Mouse (Mus musculus) brown adipose tissue, adult 24 weeks (tissue): ENCODE measurements around the gene H2-Q6. TPM values are rescaled to one million over a fixed set of nuclear protein-coding genes. Genes with fewer than 3 reads are reported as not detected.
"Not testable (repeated sequence)": the region's sequence is repeated elsewhere in the genome, so short reads cannot be mapped to it uniquely, and the experiment has no call there.

Experiments
- H3K27ac ChIP-seq: fragments of 200-500 bp; replicated peaks from 2 replicates; pipeline ENCODE4 v1.5.1; 2012; ENCODE audit warnings: low read depth, mild to moderate bottlenecking, low read length
- H3K4me1 ChIP-seq: fragments of 200-500 bp; 2 replicates; pipeline ENCODE4 v1.6.1; 2012; ENCODE audit warnings: low read length, mixed read lengths; ENCODE audit not compliant: control insufficient read depth, insufficient read depth, insufficient read length
- H3K4me3 ChIP-seq: fragments of 200-500 bp; 2 replicates; pipeline ENCODE4 v1.5.1; 2012; ENCODE audit warnings: low read depth, mild to moderate bottlenecking, low read length, moderate library complexity; ENCODE audit not compliant: insufficient read depth
- polyA plus RNA-seq: library from polyadenylated mRNA; stranded (reverse); fragments of >200 nt; gene quantifications from 2 replicates; pipeline ENCODE4 v1.2.4, GENCODE M21; 2012; ENCODE audit not compliant: missing spikeins, insufficient read depth, insufficient read length

Gene H2-Q6
- polyA plus RNA-seq, 1 experiment = 6.4 TPM

DNA sequence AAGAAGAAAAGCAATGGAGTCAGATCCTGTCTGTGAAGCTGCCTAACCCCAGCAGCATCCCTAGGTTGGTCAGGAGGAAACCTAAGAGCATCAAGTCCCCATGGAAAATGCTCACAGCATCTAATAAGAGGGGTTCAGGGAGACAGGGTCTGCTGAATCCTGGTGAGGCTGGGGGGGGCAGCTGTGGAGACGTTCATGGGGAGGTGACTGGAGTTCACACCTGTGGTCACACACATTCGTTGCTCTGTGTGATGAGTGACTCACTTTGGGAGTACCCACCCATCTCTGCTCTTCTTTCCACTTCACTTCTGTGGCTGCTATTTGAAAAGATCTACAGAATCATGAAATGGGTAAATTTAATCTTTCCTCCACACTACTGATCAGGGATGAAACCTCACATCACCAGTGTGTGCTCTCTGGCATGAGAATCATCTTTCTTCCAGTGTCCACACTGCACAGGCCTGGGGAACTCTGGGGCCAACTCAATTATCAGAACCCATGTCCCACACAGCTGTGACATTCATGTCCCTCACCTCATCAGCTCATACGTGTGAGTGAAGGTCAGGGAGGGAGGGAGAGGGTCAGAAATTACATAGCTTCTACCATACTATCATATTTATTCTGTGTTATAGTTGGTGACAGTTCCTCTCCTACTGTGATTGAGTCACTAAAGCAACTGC is 1.4 kb upstream of the H2-Q6 start:
- not testable (repeated sequence) for H3K4me3 ChIP-seq, H3K4me1 ChIP-seq, H3K27ac ChIP-seq

DNA sequence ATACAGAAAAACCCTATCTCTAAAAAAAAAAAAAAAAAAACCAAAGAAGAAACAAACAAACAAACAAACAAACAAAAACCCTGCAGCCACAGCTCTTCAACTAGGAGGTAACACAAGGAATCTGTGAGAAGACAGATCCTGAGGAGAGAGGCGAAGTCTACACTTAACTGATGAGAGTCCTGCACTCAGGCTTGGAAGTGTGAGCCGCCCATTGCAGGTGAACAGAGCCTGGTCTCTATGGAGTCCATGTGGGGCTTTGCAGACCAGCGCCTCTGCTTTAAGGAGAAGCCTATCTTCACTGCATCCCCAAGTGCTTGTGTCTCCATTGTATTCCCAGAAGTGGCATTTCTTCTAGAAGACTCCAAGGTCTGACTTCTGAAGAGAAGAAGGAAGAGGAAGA is 544 bp upstream of the H2-Q6 start:
- H3K27ac ChIP-seq, H3K4me1 ChIP-seq: not testable (repeated sequence)
- H3K4me3 ChIP-seq = peak overlapping the region; percentile 21; the same call in 1 of the 2 replicates

- H3K27ac ChIP-seq, H3K4me1 ChIP-seq: not testable (repeated sequence)
- H3K4me3 ChIP-seq = peak overlapping the region; percentile 81
Measured at GRCm38 (mm10) chr17:35425474-35425873, 824 bp downstream of the H2-Q6 start.

GRCm38 (mm10) chr17:35428883-35429282 is 4.2 kb downstream of the H2-Q6 start:
- not testable (repeated sequence) for H3K4me3 ChIP-seq, H3K27ac ChIP-seq, H3K4me1 ChIP-seq

DNA sequence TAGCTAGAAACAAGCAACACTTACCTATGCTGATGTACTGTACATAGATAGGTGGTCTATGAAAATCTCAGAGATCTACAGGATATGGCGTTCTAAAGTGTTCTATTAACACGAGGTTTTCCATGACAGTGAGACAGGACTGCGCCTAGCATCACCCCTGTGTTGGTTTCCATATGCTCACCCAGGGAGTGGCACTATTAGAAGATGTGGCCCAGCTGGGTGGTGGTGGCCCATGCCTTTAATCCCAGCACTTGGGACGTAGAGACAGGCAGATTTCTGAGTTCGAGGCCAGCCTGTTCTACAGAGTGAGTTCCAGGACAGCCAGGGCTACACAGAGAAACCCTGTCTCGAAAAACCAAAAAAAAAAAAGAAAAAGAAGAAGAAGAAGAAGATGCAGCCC is 6.0 kb downstream of the H2-Q6 start:
- not testable (repeated sequence) for H3K4me3 ChIP-seq, H3K4me1 ChIP-seq, H3K27ac ChIP-seq

GRCm38 (mm10) chr17:35432167-35432566 is 7.5 kb downstream of the H2-Q6 start:
- not testable (repeated sequence) for H3K4me3 ChIP-seq, H3K27ac ChIP-seq, H3K4me1 ChIP-seq

DNA sequence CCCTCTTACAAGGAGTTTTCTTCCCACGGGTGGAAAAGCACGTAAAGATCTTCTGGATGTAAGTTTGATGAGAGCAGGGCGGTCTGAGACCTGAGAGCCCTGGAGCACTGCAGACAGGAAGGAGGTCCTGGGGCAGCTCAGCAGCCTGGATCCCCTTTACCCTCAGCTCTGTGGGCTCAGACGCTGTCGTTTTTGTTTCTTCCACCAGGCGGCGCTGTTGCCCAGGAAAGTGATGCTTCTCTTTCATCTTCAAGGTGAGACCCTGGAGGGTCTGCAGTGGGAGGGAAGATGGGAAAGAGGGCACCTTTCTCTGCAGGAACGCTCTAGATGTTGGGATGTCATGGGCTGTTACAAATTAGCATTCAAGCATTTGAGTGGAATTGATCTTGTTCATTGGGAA is 10.2 kb downstream of the H2-Q6 start:
- H3K4me1 ChIP-seq, H3K27ac ChIP-seq, H3K4me3 ChIP-seq: not testable (repeated sequence)

DNA sequence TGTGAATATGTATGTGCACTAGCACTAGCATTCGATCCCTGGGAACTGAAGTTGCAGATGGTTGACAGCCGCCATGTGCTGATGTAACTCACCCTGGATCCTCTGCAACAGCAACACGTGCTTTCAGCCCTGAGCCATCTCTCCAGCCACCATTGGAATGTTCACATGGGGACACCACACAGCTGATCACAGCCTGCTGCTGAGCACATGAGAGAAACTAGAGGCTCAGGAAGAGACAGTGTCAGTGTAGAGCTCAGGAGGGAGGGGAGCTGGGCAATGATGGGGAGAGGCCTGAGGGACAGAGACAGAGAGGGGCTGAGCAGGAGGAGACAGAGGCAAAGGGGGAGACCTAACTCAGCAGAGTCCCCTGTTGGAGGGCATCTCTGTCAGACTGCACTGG is 10.9 kb downstream of the H2-Q6 start:
- not testable (repeated sequence) for H3K4me3 ChIP-seq, H3K27ac ChIP-seq, H3K4me1 ChIP-seq

DNA sequence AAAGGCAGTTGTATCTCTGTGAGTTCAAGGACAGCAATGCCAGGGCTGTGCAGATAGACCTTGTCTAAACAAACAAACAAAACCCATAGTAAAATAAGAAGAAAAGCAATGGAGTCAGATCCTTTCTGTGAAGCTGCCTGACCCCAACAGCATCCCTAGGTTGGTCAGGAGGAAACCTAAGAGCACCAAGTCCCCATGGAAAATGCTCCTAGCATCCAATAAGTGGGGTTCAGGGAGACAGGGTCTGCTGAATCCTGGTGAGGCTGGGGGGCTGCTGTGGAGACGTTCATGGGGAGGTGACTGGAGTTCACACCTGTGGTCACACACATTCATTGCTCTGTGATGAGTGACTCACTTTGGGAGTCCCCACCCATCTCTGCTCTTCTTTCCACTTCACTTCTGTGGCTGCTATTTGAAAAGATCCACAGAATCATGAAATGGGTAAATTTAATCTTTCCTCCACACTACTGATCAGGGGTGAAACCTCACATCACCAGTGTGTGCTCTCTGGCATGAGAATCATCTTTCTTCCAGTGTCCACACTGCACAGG is 12.8 kb downstream of the H2-Q6 start:
- not testable (repeated sequence) for H3K4me1 ChIP-seq, H3K4me3 ChIP-seq, H3K27ac ChIP-seq

DNA sequence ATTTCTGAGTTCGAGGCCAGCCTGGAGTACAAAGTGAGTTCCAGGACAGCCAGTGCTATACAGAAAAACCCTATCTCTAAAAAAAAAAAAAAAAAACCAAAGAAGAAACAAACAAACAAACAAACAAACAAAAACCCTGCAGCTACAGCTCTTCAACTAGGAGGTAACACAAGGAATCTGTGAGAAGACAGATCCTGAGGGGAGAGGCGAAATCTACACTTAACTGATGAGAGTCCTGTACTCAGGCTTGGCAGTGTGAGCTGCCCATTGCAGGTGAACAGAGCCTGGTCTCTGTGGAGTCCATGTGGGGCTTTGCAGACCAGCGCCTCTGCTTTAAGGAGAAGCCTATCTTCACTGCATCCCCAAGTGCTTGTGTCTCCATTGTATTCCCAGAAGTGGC is 13.7 kb downstream of the H2-Q6 start:
- H3K4me3 ChIP-seq, H3K27ac ChIP-seq, H3K4me1 ChIP-seq: not testable (repeated sequence)

DNA sequence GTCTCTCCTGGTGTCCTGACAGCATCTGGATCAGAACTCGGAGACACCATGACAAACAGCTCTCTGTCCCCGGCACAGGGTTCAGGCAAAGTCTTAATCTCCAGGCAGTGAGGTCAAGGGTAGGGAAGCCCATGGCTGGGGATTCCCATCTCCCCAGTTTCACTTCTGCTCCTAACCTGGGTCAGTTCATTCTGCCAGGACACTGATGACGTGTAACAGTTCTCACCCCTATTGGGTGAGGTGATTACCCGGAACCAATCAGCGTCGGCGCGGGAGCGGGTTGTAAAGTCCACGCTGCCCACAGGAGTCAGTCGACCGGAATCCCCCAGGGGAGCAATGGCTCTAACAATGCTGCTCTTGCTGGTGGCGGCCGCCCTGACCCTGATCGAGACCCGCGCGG is 14.2 kb downstream of the H2-Q6 start, which contains the start of gene H2-Q7:
Gene H2-Q7, plus strand, starts transcription at position 271 of the 400 bp plus-strand sequence.
- H3K4me3 ChIP-seq = peak within 1 kb of the TSS; percentile 81
- not testable (repeated sequence) for H3K27ac ChIP-seq, H3K4me1 ChIP-seq

DNA sequence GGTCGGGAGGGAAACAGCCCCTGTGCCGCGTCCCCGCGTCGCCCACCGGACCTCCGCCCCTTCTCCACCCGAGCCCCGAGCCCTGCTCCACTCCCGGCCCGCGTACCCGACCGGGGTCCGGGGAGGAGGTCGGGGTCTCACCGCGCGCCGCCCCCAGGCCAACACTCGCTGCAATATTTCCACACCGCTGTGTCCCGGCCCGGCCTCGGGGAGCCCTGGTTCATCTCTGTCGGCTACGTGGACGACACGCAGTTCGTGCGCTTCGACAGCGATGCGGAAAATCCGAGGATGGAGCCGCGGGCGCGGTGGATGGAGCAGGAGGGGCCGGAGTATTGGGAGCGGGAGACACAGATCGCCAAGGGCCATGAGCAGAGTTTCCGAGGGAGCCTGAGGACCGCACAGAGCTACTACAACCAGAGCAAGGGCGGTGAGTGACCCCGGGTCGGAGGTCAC is 14.7 kb downstream of the H2-Q6 start:
- peak overlapping the region; percentile 81 for H3K4me3 ChIP-seq
- not testable (repeated sequence) for H3K27ac ChIP-seq, H3K4me1 ChIP-seq

GRCm38 (mm10) chr17:35439925-35440645 is 15.4 kb downstream of the H2-Q6 start:
- not testable (repeated sequence) for H3K27ac ChIP-seq, H3K4me1 ChIP-seq
- peak overlapping the region; percentile 81 for H3K4me3 ChIP-seq

DNA sequence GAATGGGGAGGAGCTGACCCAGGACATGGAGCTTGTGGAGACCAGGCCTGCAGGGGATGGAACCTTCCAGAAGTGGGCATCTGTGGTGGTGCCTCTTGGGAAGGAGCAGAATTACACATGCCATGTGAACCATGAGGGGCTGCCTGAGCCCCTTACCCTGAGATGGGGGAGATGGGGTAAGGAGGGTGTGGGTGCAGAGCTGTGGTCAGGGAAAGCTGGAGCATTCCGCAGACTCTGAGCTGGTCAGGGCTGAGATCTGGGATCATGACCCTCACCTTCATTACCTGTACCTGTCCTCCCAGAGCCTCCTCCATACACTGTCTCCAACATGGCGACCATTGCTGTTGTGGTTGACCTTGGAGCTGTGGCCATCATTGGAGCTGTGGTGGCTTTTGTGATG is 17.7 kb downstream of the H2-Q6 start:
- H3K4me3 ChIP-seq, H3K27ac ChIP-seq, H3K4me1 ChIP-seq: not testable (repeated sequence)

- H3K4me3 ChIP-seq, H3K4me1 ChIP-seq, H3K27ac ChIP-seq: not testable (repeated sequence)
Measured at GRCm38 (mm10) chr17:35444510-35444909, 19.9 kb downstream of the H2-Q6 start.

GRCm38 (mm10) chr17:35458247-35458646 is 33.6 kb downstream of the H2-Q6 start:
- H3K4me1 ChIP-seq, H3K27ac ChIP-seq, H3K4me3 ChIP-seq: not testable (repeated sequence)
